Mouse (Mus musculus): Measurements from ENCODE around the gene Satb2.

Satb2 gene

GRCm38 (mm10) chr1:56928731-56929130, 49.7 kb downstream of the Satb2 start:
- DNase-seq (ENCODE audit: low spot score in 2 of 2) = no peak

GRCm38 (mm10) chr1:56920472-56920871, 58.0 kb downstream of the Satb2 start:
- DNase-seq (ENCODE audit: low spot score in 2 of 2) = no peak

GRCm38 (mm10) chr1:56914279-56914678, 64.2 kb downstream of the Satb2 start:
- no peak for DNase-seq (ENCODE audit: low spot score in 2 of 2)

- no peak for DNase-seq (ENCODE audit: low spot score in 2 of 2)
These were observed 77.7 kb downstream of the Satb2 start for GRCm38 (mm10) chr1:56900706-56901287.

GRCm38 (mm10) chr1:56900187-56900586, 78.3 kb downstream of the Satb2 start:
- DNase-seq (ENCODE audit: low spot score in 2 of 2) = no peak

GRCm38 (mm10) chr1:56898606-56899396, 79.6 kb downstream of the Satb2 start:
- DNase-seq (ENCODE audit: low spot score in 2 of 2) = no peak

GRCm38 (mm10) chr1:56897492-56898180, 80.8 kb downstream of the Satb2 start:
- DNase-seq (ENCODE audit: low spot score in 2 of 2) = no peak

GRCm38 (mm10) chr1:56896670-56897069, 81.8 kb downstream of the Satb2 start:
- no peak for DNase-seq (ENCODE audit: low spot score in 2 of 2)

GRCm38 (mm10) chr1:56892766-56893165, 85.7 kb downstream of the Satb2 start:
- no peak for DNase-seq (ENCODE audit: low spot score in 2 of 2)

GRCm38 (mm10) chr1:56888939-56889338, 89.5 kb downstream of the Satb2 start:
- no peak for DNase-seq (ENCODE audit: low spot score in 2 of 2)

GRCm38 (mm10) chr1:56887524-56887923, 90.9 kb downstream of the Satb2 start:
- no peak for DNase-seq (ENCODE audit: low spot score in 2 of 2)

GRCm38 (mm10) chr1:56871485-56871884, 107.0 kb downstream of the Satb2 start:
- DNase-seq (ENCODE audit: low spot score in 2 of 2) = no peak

- DNase-seq (ENCODE audit: low spot score in 2 of 2) = no peak
These were observed 113.2 kb downstream of the Satb2 start for GRCm38 (mm10) chr1:56865246-56865645.

- no peak for DNase-seq (ENCODE audit: low spot score in 2 of 2)
These were observed 115.7 kb downstream of the Satb2 start for GRCm38 (mm10) chr1:56862799-56863198.

- no peak for DNase-seq (ENCODE audit: low spot score in 2 of 2)
These were observed 121.2 kb downstream of the Satb2 start for GRCm38 (mm10) chr1:56857202-56857601.

- DNase-seq (ENCODE audit: low spot score in 2 of 2) = no peak
These were observed 128.0 kb downstream of the Satb2 start for GRCm38 (mm10) chr1:56850446-56850845.

- DNase-seq (ENCODE audit: low spot score in 2 of 2) = no peak
These were observed 132.1 kb downstream of the Satb2 start for GRCm38 (mm10) chr1:56846358-56846757.

- DNase-seq (ENCODE audit: low spot score in 2 of 2) = no peak
These were observed 132.8 kb downstream of the Satb2 start for GRCm38 (mm10) chr1:56845523-56846118.

GRCm38 (mm10) chr1:56844551-56845330, 133.7 kb downstream of the Satb2 start:
- DNase-seq (ENCODE audit: low spot score in 2 of 2) = no peak

- no peak for DNase-seq (ENCODE audit: low spot score in 2 of 2)
These were observed 139.5 kb downstream of the Satb2 start for GRCm38 (mm10) chr1:56838901-56839300.
